Mouse (Mus musculus) small intestine, adult 2 months (tissue): ENCODE measurements at regions not wholly inside any gene's neighbourhood (a gene's known extent, or its start where the extent isn't known, plus 50 kb on each side); places are given as distances from the start of the nearest gene placed in this dataset.

Experiments
- H3K27ac ChIP-seq: fragments of 200-500 bp; 2 replicates; pipeline ENCODE4 v1.5.1; 2012; ENCODE audit warnings: low read depth, low read length, control low read depth, inconsistent platforms; ENCODE audit not compliant: insufficient read depth
- H3K27me3 ChIP-seq: fragments of 200-500 bp; 2 replicates; pipeline ENCODE4 v1.6.1; 2012; ENCODE audit warnings: mild to moderate bottlenecking, moderate library complexity, low read length, inconsistent platforms; ENCODE audit not compliant: control insufficient read depth, insufficient read depth
- H3K36me3 ChIP-seq: fragments of 200-500 bp; 2 replicates; pipeline ENCODE4 v1.6.1; 2012; ENCODE audit warnings: mild to moderate bottlenecking, low read length, control low read depth, inconsistent platforms; ENCODE audit not compliant: control insufficient read depth, insufficient read depth
- H3K4me1 ChIP-seq: fragments of 200-500 bp; 2 replicates; pipeline ENCODE4 v1.6.1; 2012; ENCODE audit warnings: low read length, inconsistent platforms, mixed read lengths; ENCODE audit not compliant: control insufficient read depth, insufficient read depth, insufficient read length
- H3K4me3 ChIP-seq: fragments of 200-500 bp; 2 replicates; pipeline ENCODE4 v1.5.1; 2012; ENCODE audit warnings: low read depth, mild to moderate bottlenecking, control low read depth, inconsistent platforms, low read length, moderate library complexity
- CTCF ChIP-seq: fragments of 200-500 bp; IDR thresholded peaks from 2 replicates; pipeline ENCODE4 v1.5.1; 2012; ENCODE audit warnings: low read depth, mild to moderate bottlenecking, control low read depth, inconsistent platforms, low read length, moderate library complexity, mixed read lengths; ENCODE audit not compliant: insufficient replicate concordance, insufficient read length; ENCODE audit errors: extremely low read depth
- POLR2A ChIP-seq: fragments of 200-500 bp; IDR thresholded peaks from 2 replicates; pipeline ENCODE4 v1.6.1; 2012; ENCODE audit warnings: low read depth, mild to moderate bottlenecking, control low read depth, inconsistent platforms, low read length, moderate library complexity
- WGBS: fragments of 180-500 bp; shearing (Covaris S2); methylation state at CpG from one replicate; pipeline ENCODE4 v1.1.7; 2018; 5-methylcytosine and 5-hydroxymethylcytosine counted together

DNA sequence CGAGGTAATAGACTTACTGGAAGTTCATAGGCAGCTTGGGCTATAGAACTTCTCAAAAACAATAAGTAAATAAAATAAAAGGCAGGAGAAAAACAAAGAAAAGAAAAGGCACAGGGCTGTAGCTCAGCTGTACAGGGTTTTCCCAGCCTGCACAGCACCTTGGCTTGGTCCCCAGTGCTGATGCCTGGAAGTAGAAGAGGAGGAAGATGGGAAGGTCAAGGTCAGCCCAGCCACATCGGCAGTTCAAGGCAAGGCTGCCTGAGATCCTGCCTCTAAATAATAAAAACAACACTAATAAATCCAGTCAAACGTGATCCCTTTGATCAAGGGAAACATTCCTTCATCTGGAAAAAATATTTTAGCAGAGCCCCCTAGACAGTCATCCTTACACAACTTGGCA, 103.1 kb downstream of the Cenpf start:
- WGBS, result 55% methylated on average over 3 of the region's 3 CpGs
- Histone ChIP-seq H3K36me3 (no peaks in the 10 kb centered on the region), H3K27ac (no peak overlapping the region), H3K4me1 (no peaks in the 10 kb centered on the region), H3K4me3 (no peak overlapping the region), H3K27me3 (no peaks in the 10 kb centered on the region)
- no peak for TF ChIP-seq CTCF
- TF ChIP-seq POLR2A, result no peak

DNA sequence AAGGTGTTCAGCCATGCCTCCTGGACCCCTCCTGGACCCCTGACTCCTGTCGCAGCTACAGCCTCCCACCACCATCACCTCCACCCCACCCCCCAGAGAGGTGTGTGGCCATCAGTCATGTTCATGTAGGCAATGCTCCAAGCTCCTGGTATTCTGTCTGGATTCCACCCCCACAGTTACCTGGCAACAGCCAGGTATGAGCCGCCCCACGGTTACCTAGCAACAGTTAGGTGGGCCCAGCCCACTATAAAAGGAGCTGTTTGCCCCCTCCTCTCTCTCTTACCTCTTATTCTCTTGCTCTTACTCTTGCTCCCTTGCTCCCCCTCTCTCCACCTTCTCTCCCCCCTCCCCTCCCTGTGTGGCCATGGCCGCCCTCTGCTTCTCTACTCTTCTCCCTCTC, 106.5 kb downstream of the Cenpf start:
- no peak for TF ChIP-seq CTCF
- no peak for TF ChIP-seq POLR2A
- no peak overlapping the region for H3K27ac ChIP-seq
- no peaks in the 10 kb centered on the region for H3K4me1 ChIP-seq
- WGBS, result 76% methylated on average over 4 of the region's 4 CpGs
- no peaks in the 10 kb centered on the region for H3K36me3 ChIP-seq
- no peaks in the 10 kb centered on the region for H3K27me3 ChIP-seq
- no peak overlapping the region for H3K4me3 ChIP-seq

DNA sequence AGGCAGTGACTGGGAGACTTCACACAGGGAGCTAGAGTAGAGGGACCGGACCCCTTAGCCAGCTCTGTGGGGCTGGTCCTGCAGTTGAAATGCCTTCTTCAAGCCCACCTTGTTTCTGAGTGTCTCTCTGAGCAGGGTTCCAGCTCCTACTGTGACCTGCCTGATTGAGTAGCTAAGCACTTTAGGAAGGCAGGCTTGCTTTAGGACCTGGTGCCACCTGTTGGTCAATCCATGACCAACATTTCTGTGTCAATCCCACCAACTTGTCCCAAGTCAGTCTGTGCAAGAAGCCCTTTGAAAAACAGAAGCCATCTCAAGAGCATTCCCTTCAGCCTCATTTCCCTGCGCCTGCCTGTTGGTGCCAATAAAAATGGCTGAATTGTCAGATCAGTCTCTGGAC, 108.5 kb downstream of the Cenpf start:
- Histone ChIP-seq H3K4me1 (no peaks in the 10 kb centered on the region), H3K36me3 (no peaks in the 10 kb centered on the region), H3K27ac (no peak overlapping the region), H3K27me3 (no peaks in the 10 kb centered on the region), H3K4me3 (no peak overlapping the region)
- no peak for TF ChIP-seq POLR2A
- TF ChIP-seq CTCF, result peak; percentile 26; the same call in 1 of the 2 replicates
- 67% methylated on average over 2 of the region's 2 CpGs for WGBS

DNA sequence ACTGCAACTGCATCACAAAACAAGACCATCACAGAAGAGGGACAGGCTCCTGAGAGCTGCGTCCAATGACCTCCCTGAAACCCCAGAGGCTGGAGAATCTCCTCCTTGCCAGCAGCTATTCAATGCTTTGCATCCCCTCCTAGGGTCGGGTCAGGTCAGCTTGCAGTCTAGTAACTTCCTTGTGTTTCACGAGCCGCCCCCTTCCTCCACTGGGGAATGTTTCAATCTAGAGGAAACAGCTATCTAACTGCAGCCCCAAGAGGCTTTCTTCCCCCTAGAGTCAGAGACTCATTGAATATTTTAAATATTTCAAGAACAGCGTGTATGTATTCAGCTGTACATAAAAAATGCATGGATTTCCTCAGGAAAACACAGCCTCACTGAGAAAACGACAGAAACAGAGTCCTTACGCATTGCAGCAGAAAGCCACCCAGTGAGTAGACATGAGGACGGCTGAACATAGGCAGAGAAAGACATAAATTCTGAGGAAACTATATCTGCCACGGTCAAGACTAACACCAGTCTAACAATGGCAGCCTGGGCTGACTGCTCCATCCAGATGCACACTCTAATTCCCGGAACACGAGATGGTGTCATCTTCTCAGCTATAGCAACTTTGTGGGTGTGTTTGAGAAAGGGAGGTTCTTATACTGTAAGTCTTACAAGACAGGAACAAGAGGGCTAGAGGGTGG, 111.4 kb downstream of the Cenpf start:
- TF ChIP-seq CTCF (no peak), POLR2A (no peak)
- Histone ChIP-seq H3K27ac (no peak overlapping the region), H3K36me3 (no peaks in the 10 kb centered on the region), H3K27me3 (no peaks in the 10 kb centered on the region), H3K4me3 (no peak overlapping the region), H3K4me1 (no peaks in the 10 kb centered on the region)
- 61% methylated on average over 11 of the region's 11 CpGs for WGBS

DNA sequence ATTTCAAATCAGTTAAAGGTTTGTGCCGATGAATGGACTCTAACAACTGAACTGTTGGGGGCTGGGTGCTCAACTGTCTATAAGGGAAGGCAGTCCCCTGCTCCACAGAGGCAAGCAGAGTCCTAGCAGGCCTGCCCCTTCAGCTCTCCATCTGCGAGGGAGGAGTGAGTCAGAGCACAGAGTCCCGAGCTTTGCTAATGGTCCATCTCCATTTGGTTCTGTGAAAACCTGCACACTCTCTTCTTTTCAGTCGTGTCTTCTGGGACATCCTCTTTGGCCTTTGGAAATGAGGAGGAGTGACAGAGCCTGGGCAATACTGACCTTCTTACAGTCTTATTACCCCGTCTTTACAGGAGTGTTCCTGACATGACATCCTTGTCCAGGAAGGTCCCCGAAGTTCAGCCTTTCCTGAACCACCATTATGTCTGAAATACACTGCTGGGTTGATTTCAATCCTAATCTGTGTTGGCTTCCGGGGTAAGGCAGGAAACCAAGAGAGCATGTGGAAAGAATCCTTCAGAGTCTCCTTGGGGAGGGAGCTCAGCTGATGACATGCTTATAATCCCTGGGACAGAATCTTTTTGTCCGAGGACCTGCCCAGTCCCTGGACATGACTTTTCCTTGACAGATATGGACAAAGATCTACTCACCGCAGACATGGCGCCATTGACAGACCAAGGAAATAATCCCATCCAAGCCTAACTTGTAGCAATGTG, 112.2 kb downstream of the Cenpf start:
- no peak overlapping the region for H3K4me3 ChIP-seq
- no peaks in the 10 kb centered on the region for H3K4me1 ChIP-seq
- WGBS, result 85% methylated on average over 10 of the region's 10 CpGs
- no peaks in the 10 kb centered on the region for H3K27me3 ChIP-seq
- TF ChIP-seq POLR2A, result no peak
- TF ChIP-seq CTCF, result no peak
- no peaks in the 10 kb centered on the region for H3K36me3 ChIP-seq
- no peak overlapping the region for H3K27ac ChIP-seq

DNA sequence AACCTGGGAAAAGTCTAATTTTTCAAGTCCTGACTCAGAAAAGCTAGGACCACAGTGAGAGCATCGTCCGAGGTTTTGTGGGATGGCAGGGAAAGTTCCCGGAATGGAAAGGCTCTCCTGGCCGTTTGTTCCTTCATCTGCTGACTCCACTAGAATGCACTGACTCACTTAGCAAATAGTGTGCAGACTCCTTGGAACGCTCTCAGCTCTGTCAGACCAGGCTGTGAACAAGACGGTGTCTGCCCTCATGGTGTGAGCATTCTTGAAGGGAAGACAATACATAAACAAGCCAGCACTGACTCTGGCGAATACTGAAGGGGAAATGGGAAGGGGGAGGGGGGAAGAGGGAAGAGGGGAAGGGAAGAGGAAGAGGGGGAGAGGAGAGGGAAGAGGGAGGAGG, 121.4 kb downstream of the Cenpf start:
- 38% methylated on average over 7 of the region's 7 CpGs for WGBS
- TF ChIP-seq POLR2A (no peak), CTCF (no peak)
- no peak overlapping the region for H3K4me3 ChIP-seq
- no peaks in the 10 kb centered on the region for H3K4me1 ChIP-seq
- no peak overlapping the region for H3K27ac ChIP-seq
- no peaks in the 10 kb centered on the region for H3K27me3 ChIP-seq
- no peaks in the 10 kb centered on the region for H3K36me3 ChIP-seq

DNA sequence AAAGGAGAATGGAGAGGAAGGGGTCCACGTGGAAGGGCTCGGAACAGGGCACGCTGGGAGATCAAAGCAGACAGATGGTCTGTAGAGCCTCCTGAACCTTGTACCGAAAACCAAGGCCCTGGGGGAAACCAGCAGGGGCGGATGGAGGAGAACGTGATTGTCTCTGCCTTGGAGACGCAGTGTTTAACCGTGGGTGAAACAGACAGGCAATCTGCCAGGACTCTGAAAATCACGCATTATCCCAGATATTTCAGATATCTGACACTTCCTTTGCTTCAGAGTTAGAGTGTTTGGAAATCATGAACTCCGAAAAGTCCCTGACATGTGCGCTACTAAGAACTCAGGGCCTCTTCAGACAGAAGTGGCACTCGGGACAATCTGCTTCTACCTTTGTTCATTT, 126.1 kb downstream of the Cenpf start:
- Histone ChIP-seq H3K27me3 (no peaks in the 10 kb centered on the region), H3K4me1 (no peaks in the 10 kb centered on the region), H3K27ac (no peak overlapping the region), H3K36me3 (no peaks in the 10 kb centered on the region), H3K4me3 (no peak overlapping the region)
- TF ChIP-seq POLR2A (no peak), CTCF (no peak)
- 89% methylated on average over 12 of the region's 12 CpGs for WGBS

DNA sequence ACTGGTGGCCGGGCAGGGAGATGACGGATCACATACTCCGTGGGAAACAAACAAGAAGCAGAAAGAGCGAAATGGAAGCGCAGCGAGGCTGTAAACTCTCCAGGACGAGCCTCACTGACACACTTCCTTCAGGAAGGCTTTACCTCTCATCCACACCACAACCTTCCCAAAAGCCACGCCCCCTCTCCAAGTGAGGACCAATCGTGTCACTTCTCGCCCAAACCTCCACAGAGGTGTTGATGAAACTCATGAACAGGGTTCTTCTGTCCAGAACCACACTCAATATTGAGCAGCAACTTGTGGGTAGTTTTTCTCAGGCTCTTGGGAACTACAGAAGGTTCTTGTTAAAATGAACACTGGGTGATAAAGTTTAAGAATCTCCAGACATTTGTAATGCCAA, 127.3 kb downstream of the Cenpf start:
- 33% methylated on average over 10 of the region's 10 CpGs for WGBS
- no peaks in the 10 kb centered on the region for H3K27me3 ChIP-seq
- no peaks in the 10 kb centered on the region for H3K36me3 ChIP-seq
- H3K4me1 ChIP-seq, result no peaks in the 10 kb centered on the region
- TF ChIP-seq POLR2A, result no peak
- no peak overlapping the region for H3K4me3 ChIP-seq
- no peak overlapping the region for H3K27ac ChIP-seq
